Mouse (Mus musculus) CD4-positive, CD25-positive, alpha-beta regulatory T cell, adult 2 months (primary cell): Measurements from ENCODE around the gene Rnasek.

Experiments
- DNase-seq: peaks from one replicate; pipeline ENCODE4 v3.0.0-alpha.2; 2012; ENCODE audit warnings: low read depth, low spot score

The Rnasek gene

GRCm38 (mm10) chr11:70218039-70218438, 21.6 kb downstream of the Rnasek start:
- no peak for DNase-seq

GRCm38 (mm10) chr11:70216103-70216502, 23.5 kb downstream of the Rnasek start:
- no peak for DNase-seq

GRCm38 (mm10) chr11:70215301-70215700, 24.3 kb downstream of the Rnasek start:
- no peak for DNase-seq

GRCm38 (mm10) chr11:70214856-70215209, 24.8 kb downstream of the Rnasek start:
- DNase-seq = no peak

GRCm38 (mm10) chr11:70214191-70214855, 25.3 kb downstream of the Rnasek start:
- no peak for DNase-seq

GRCm38 (mm10) chr11:70213736-70214135, 25.9 kb downstream of the Rnasek start:
- peak; percentile 47 for DNase-seq

- DNase-seq = peak; percentile 79
Measured at GRCm38 (mm10) chr11:70212896-70213295, 26.7 kb downstream of the Rnasek start.

GRCm38 (mm10) chr11:70212423-70212822, 27.2 kb downstream of the Rnasek start, which contains the start of gene Slc16a11:
TSS of gene Slc16a11 (plus strand) at chr11:70212752.
- no peak for DNase-seq

GRCm38 (mm10) chr11:70211972-70212371, 27.7 kb downstream of the Rnasek start:
- no peak for DNase-seq

GRCm38 (mm10) chr11:70210681-70211080, 29.0 kb downstream of the Rnasek start:
- no peak for DNase-seq

- DNase-seq = no peak
Measured at GRCm38 (mm10) chr11:70208778-70209388, 30.8 kb downstream of the Rnasek start.

GRCm38 (mm10) chr11:70207283-70207682, 32.4 kb downstream of the Rnasek start:
- no peak for DNase-seq

- no peak for DNase-seq
Measured at GRCm38 (mm10) chr11:70206801-70207200, 32.8 kb downstream of the Rnasek start.

GRCm38 (mm10) chr11:70201691-70202090, 38.0 kb downstream of the Rnasek start:
- DNase-seq = peak; percentile 90

- no peak for DNase-seq
Measured at GRCm38 (mm10) chr11:70200036-70200608, 39.5 kb downstream of the Rnasek start.

GRCm38 (mm10) chr11:70199107-70199506, 40.5 kb downstream of the Rnasek start:
- DNase-seq = no peak

- DNase-seq = no peak
Measured at GRCm38 (mm10) chr11:70198332-70198731, 41.3 kb downstream of the Rnasek start.

GRCm38 (mm10) chr11:70193354-70194285, 46.0 kb downstream of the Rnasek start:
- DNase-seq = no peak

GRCm38 (mm10) chr11:70192157-70192556, 47.5 kb downstream of the Rnasek start:
- no peak for DNase-seq

- no peak for DNase-seq
Measured at GRCm38 (mm10) chr11:70191188-70191587, 48.5 kb downstream of the Rnasek start.

- peak; percentile 44 for DNase-seq
Measured at GRCm38 (mm10) chr11:70189319-70190134, 50.1 kb downstream of the Rnasek start.
